Mouse (Mus musculus): ENCODE results near the gene Polr1d. TPM values are rescaled to one million over a fixed set of nuclear protein-coding genes. Genes with fewer than 3 reads are reported as not detected.

Polr1d gene
- 136 and 138 TPM in 2 replicates for polyA plus RNA-seq (2012; rRNA removed)

DNA sequence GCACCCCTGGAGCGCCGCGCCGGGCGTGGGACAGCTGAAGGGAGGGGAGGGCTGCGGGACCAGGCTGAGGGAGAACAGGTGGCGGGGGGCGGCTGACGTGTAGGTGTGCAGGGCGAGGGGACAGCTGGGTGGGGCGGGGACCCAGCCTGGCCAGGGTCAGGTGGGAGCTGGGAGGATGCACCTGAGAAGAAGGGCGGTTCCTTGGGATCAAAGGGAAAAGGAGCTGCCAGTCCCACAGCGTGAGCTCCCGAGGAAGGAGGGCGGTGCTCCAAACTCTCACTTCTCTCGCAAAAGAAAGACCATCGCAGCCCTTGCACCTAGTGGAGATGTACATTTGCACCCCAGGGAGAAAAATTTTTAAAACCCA lies at the start of gene Polr1d:
Polr1d (plus strand) TSS at position 252 of the 367 bp plus-strand sequence.
- peaks cover 15% of the 10 kb centered on the region for H3K4me1 ChIP-seq (ENCODE audit: control insufficient read depth, insufficient read depth, low read length)
- no peak for TF ChIP-seq CTCF (IDR thresholded peaks at IDR 0.05; ENCODE audit: control insufficient read depth, insufficient read depth, insufficient replicate concordance, low read depth, low read length)

GRCm38 (mm10) chr5:147031281-147031680 lies 45.6 kb upstream of the Polr1d start:
- TF ChIP-seq POLR2A (IDR thresholded peaks at IDR 0.05; ENCODE audit: control insufficient read depth, low read depth, low read length) (no peak), CTCF (IDR thresholded peaks at IDR 0.05; ENCODE audit: control insufficient read depth, insufficient read depth, insufficient replicate concordance, low read depth, low read length) (no peak)
- peaks cover 3% of the 10 kb centered on the region for H3K36me3 ChIP-seq (ENCODE audit: control insufficient read depth, insufficient read depth, low read length)

More for the DNA sequence above, at the start of gene Polr1d:
- H3K36me3 ChIP-seq (ENCODE audit: control insufficient read depth, insufficient read depth, low read length): no peaks in the 10 kb centered on the region
- H3K27ac ChIP-seq (ENCODE audit: control insufficient read depth, insufficient read depth, low read depth, low read length): peak within 1 kb of the TSS; percentile 93
- H3K4me3 ChIP-seq (ENCODE audit: control insufficient read depth, low read depth, low read length): peak within 1 kb of the TSS; percentile 94
- H3K27me3 ChIP-seq (ENCODE audit: control insufficient read depth, insufficient read depth, low read length): no peaks in the 10 kb centered on the region

DNA sequence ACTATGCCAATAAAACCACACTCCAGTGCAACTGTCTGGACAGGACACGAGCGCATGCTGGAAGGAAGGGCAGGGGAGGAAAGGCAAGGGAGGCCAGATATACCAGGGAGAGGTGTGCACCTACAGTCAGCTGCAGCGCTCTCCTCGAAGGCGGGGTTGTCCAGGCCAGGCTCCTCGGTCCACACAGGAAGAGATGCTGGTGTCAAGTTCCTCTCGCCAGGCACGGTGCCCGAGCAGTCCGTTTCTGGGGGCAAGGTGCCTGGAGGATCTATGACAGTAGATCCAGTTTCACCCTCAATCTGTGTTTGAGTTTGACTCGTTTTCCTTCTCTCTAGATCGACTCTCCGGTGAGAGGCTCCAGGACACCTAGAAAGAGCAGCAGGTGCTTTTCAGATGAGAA lies 43.7 kb upstream of the Polr1d start:
- Histone ChIP-seq H3K4me3 (ENCODE audit: control insufficient read depth, low read depth, low read length) (no peak overlapping the region), H3K27ac (ENCODE audit: control insufficient read depth, insufficient read depth, low read depth, low read length) (no peak overlapping the region)
- TF ChIP-seq POLR2A (IDR thresholded peaks at IDR 0.05; ENCODE audit: control insufficient read depth, low read depth, low read length) (no peak), CTCF (IDR thresholded peaks at IDR 0.05; ENCODE audit: control insufficient read depth, insufficient read depth, insufficient replicate concordance, low read depth, low read length) (no peak)

More at GRCm38 (mm10) chr5:147031281-147031680, 45.6 kb upstream of the Polr1d start:
- no peak overlapping the region for H3K4me3 ChIP-seq (ENCODE audit: control insufficient read depth, low read depth, low read length)
- no peaks in the 10 kb centered on the region for H3K27me3 ChIP-seq (ENCODE audit: control insufficient read depth, insufficient read depth, low read length)
- no peak overlapping the region for H3K27ac ChIP-seq (ENCODE audit: control insufficient read depth, insufficient read depth, low read depth, low read length)
- no peaks in the 10 kb centered on the region for H3K4me1 ChIP-seq (ENCODE audit: control insufficient read depth, insufficient read depth, low read length)

GRCm38 (mm10) chr5:147034283-147034682 lies 42.6 kb upstream of the Polr1d start:
- Histone ChIP-seq H3K4me3 (ENCODE audit: control insufficient read depth, low read depth, low read length) (no peak overlapping the region), H3K36me3 (ENCODE audit: control insufficient read depth, insufficient read depth, low read length) (peaks cover 2% of the 10 kb centered on the region), H3K4me1 (ENCODE audit: control insufficient read depth, insufficient read depth, low read length) (peaks cover 5% of the 10 kb centered on the region), H3K27ac (ENCODE audit: control insufficient read depth, insufficient read depth, low read depth, low read length) (no peak overlapping the region), H3K27me3 (ENCODE audit: control insufficient read depth, insufficient read depth, low read length) (no peaks in the 10 kb centered on the region)
- TF ChIP-seq POLR2A (IDR thresholded peaks at IDR 0.05; ENCODE audit: control insufficient read depth, low read depth, low read length) (no peak), CTCF (IDR thresholded peaks at IDR 0.05; ENCODE audit: control insufficient read depth, insufficient read depth, insufficient replicate concordance, low read depth, low read length) (no peak)

More for the DNA sequence above, 43.7 kb upstream of the Polr1d start:
- Histone ChIP-seq H3K27me3 (ENCODE audit: control insufficient read depth, insufficient read depth, low read length) (no peaks in the 10 kb centered on the region), H3K4me1 (ENCODE audit: control insufficient read depth, insufficient read depth, low read length) (peaks cover 3% of the 10 kb centered on the region), H3K36me3 (ENCODE audit: control insufficient read depth, insufficient read depth, low read length) (peaks cover 2% of the 10 kb centered on the region)

- Histone ChIP-seq H3K27me3 (ENCODE audit: control insufficient read depth, insufficient read depth, low read length) (no peaks in the 10 kb centered on the region), H3K27ac (ENCODE audit: control insufficient read depth, insufficient read depth, low read depth, low read length) (no peak overlapping the region)
These were observed 41.5 kb upstream of the Polr1d start for GRCm38 (mm10) chr5:147035301-147035700.

GRCm38 (mm10) chr5:147036028-147036427 lies 40.8 kb upstream of the Polr1d start:
- no peak for TF ChIP-seq POLR2A (IDR thresholded peaks at IDR 0.05; ENCODE audit: control insufficient read depth, low read depth, low read length)
- TF ChIP-seq CTCF (IDR thresholded peaks at IDR 0.05; ENCODE audit: control insufficient read depth, insufficient read depth, insufficient replicate concordance, low read depth, low read length): no peak
- H3K36me3 ChIP-seq (ENCODE audit: control insufficient read depth, insufficient read depth, low read length): peaks cover 2% of the 10 kb centered on the region
- no peak overlapping the region for H3K4me3 ChIP-seq (ENCODE audit: control insufficient read depth, low read depth, low read length)
- no peak overlapping the region for H3K27ac ChIP-seq (ENCODE audit: control insufficient read depth, insufficient read depth, low read depth, low read length)
- H3K27me3 ChIP-seq (ENCODE audit: control insufficient read depth, insufficient read depth, low read length): no peaks in the 10 kb centered on the region
- H3K4me1 ChIP-seq (ENCODE audit: control insufficient read depth, insufficient read depth, low read length): peaks cover 5% of the 10 kb centered on the region

More at GRCm38 (mm10) chr5:147035301-147035700, 41.5 kb upstream of the Polr1d start:
- Histone ChIP-seq H3K4me3 (ENCODE audit: control insufficient read depth, low read depth, low read length) (no peak overlapping the region), H3K36me3 (ENCODE audit: control insufficient read depth, insufficient read depth, low read length) (peaks cover 2% of the 10 kb centered on the region), H3K4me1 (ENCODE audit: control insufficient read depth, insufficient read depth, low read length) (peaks cover 5% of the 10 kb centered on the region)
- no peak for TF ChIP-seq CTCF (IDR thresholded peaks at IDR 0.05; ENCODE audit: control insufficient read depth, insufficient read depth, insufficient replicate concordance, low read depth, low read length)
- no peak for TF ChIP-seq POLR2A (IDR thresholded peaks at IDR 0.05; ENCODE audit: control insufficient read depth, low read depth, low read length)

DNA sequence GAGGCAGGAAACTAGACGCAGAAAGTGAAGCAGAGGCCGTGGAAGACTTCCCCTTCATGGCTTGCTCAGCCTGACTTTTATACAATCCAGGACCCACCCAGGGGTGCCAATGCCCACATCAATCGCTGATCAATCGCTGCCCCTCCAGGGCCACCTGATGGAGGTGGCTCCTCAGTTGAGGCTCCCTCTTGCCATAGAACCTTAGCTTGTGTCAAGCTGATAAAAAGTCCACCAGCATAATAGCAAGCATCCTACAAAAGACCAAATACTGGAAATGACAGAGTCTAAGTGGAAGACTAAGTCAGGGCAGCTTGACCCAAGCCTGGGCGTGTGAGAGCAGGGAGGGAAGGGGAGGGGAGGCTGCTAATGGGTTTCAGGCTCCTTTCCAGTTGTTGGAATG lies 40.2 kb upstream of the Polr1d start:
- Histone ChIP-seq H3K27ac (ENCODE audit: control insufficient read depth, insufficient read depth, low read depth, low read length) (no peak overlapping the region), H3K4me3 (ENCODE audit: control insufficient read depth, low read depth, low read length) (no peak overlapping the region), H3K4me1 (ENCODE audit: control insufficient read depth, insufficient read depth, low read length) (peaks cover 5% of the 10 kb centered on the region), H3K36me3 (ENCODE audit: control insufficient read depth, insufficient read depth, low read length) (peaks cover 2% of the 10 kb centered on the region), H3K27me3 (ENCODE audit: control insufficient read depth, insufficient read depth, low read length) (no peaks in the 10 kb centered on the region)
- TF ChIP-seq POLR2A (IDR thresholded peaks at IDR 0.05; ENCODE audit: control insufficient read depth, low read depth, low read length) (no peak), CTCF (IDR thresholded peaks at IDR 0.05; ENCODE audit: control insufficient read depth, insufficient read depth, insufficient replicate concordance, low read depth, low read length) (no peak)

DNA sequence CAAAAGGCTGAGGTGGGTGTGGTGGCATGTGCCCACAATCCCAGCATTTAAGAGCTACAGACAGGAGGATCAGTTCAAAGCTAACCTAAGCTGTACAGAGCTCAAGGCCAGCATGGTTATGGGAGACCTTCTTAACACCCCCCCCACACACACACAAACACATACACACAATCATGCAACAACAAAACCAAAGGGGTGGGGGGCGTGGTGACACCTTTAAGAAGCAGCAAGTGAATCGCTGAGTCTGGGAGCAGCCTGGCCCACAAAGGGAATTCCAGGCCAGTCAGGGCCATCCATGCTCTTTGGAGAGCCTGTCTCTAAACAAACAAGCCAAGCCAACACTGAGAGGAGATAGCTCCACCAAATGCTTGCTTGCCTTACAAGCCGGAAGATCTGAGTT lies 39.2 kb upstream of the Polr1d start:
- TF ChIP-seq CTCF (IDR thresholded peaks at IDR 0.05; ENCODE audit: control insufficient read depth, insufficient read depth, insufficient replicate concordance, low read depth, low read length) (no peak), POLR2A (IDR thresholded peaks at IDR 0.05; ENCODE audit: control insufficient read depth, low read depth, low read length) (no peak)
- H3K36me3 ChIP-seq (ENCODE audit: control insufficient read depth, insufficient read depth, low read length): peaks cover 2% of the 10 kb centered on the region
- no peak overlapping the region for H3K27ac ChIP-seq (ENCODE audit: control insufficient read depth, insufficient read depth, low read depth, low read length)
- H3K27me3 ChIP-seq (ENCODE audit: control insufficient read depth, insufficient read depth, low read length): no peaks in the 10 kb centered on the region
- peaks cover 5% of the 10 kb centered on the region for H3K4me1 ChIP-seq (ENCODE audit: control insufficient read depth, insufficient read depth, low read length)
- H3K4me3 ChIP-seq (ENCODE audit: control insufficient read depth, low read depth, low read length): no peak overlapping the region

Data from testis, adult 2 months (tissue).